Mouse (Mus musculus): ENCODE results near the gene Eme2. TPM values are rescaled to one million over a fixed set of nuclear protein-coding genes. Genes with fewer than 3 reads are reported as not detected.
A peak's percentile ranks its signal among the peaks of the same experiment; 100 is the strongest.

Gene Eme2
- polyA plus RNA-seq, 1 experiment from 2014 or later = 17.5 TPM

- no peaks in the 10 kb centered on the region for H3K4me1 ChIP-seq (ENCODE audit: insufficient read depth, low read depth, low read length)
- 98% methylated on average over 2 of the region's 2 CpGs for WGBS
- no peak overlapping the region for H3K27ac ChIP-seq (ENCODE audit: low read length)
- H3K9me3 ChIP-seq (ENCODE audit: low read length) = no peaks in the 10 kb centered on the region
- H3K27me3 ChIP-seq (replicated peaks; ENCODE audit: insufficient read depth, low read length) = no peaks in the 10 kb centered on the region
- no peak overlapping the region for H3K4me2 ChIP-seq (replicated peaks; ENCODE audit: low read depth, low read length)
- DNase-seq (ENCODE audit: low spot score) = no peak
- H3K36me3 ChIP-seq (ENCODE audit: insufficient read depth, low read length) = peaks cover 76% of the 10 kb centered on the region
- TF ChIP-seq CTCF (IDR thresholded peaks at IDR 0.05) (no peak), EP300 (IDR thresholded peaks at IDR 0.05) (no peak)
- H3K9ac ChIP-seq (replicated peaks; ENCODE audit: low read depth) = no peak overlapping the region
- ATAC-seq = no peak
- H3K4me3 ChIP-seq (ENCODE audit: low read depth, low read length) = no peak overlapping the region
Observed at GRCm38 (mm10) chr17:24907591-24907990, 12.7 kb upstream of the Eme2 start.

- WGBS = 78% methylated on average over 9 of the region's 9 CpGs
- TF ChIP-seq EP300 (IDR thresholded peaks at IDR 0.05) (no peak), CTCF (IDR thresholded peaks at IDR 0.05) (no peak)
- H3K27me3 ChIP-seq (replicated peaks; ENCODE audit: insufficient read depth, low read length) = no peaks in the 10 kb centered on the region
- no peak overlapping the region for H3K27ac ChIP-seq (ENCODE audit: low read length)
- no peak overlapping the region for H3K4me3 ChIP-seq (ENCODE audit: low read depth, low read length)
- H3K4me2 ChIP-seq (replicated peaks; ENCODE audit: low read depth, low read length) = no peak overlapping the region
- peaks cover 83% of the 10 kb centered on the region for H3K36me3 ChIP-seq (ENCODE audit: insufficient read depth, low read length)
- H3K9me3 ChIP-seq (ENCODE audit: low read length) = no peaks in the 10 kb centered on the region
- DNase-seq (ENCODE audit: low spot score) (no peak), ATAC-seq (peak; percentile 41)
- no peak overlapping the region for H3K9ac ChIP-seq (replicated peaks; ENCODE audit: low read depth)
- H3K4me1 ChIP-seq (ENCODE audit: insufficient read depth, low read depth, low read length) = no peaks in the 10 kb centered on the region
Observed at GRCm38 (mm10) chr17:24903767-24904166, 8.9 kb upstream of the Eme2 start.

- no peaks in the 10 kb centered on the region for H3K27me3 ChIP-seq (replicated peaks; ENCODE audit: insufficient read depth, low read length)
- H3K36me3 ChIP-seq (ENCODE audit: insufficient read depth, low read length) = peaks cover 77% of the 10 kb centered on the region
- H3K4me1 ChIP-seq (ENCODE audit: insufficient read depth, low read depth, low read length) = no peaks in the 10 kb centered on the region
- no peak overlapping the region for H3K4me3 ChIP-seq (ENCODE audit: low read depth, low read length)
- no peaks in the 10 kb centered on the region for H3K9me3 ChIP-seq (ENCODE audit: low read length)
- DNase-seq (ENCODE audit: low spot score) = no peak
- WGBS = 69% methylated on average over 8 of the region's 9 CpGs
- TF ChIP-seq CTCF (IDR thresholded peaks at IDR 0.05) (peak; percentile 53), EP300 (IDR thresholded peaks at IDR 0.05) (no peak)
- H3K4me2 ChIP-seq (replicated peaks; ENCODE audit: low read depth, low read length) = no peak overlapping the region
- no peak overlapping the region for H3K27ac ChIP-seq (ENCODE audit: low read length)
- no peak for ATAC-seq
- H3K9ac ChIP-seq (replicated peaks; ENCODE audit: low read depth) = no peak overlapping the region
Observed at GRCm38 (mm10) chr17:24902671-24903474, 8.0 kb upstream of the Eme2 start.

- no peak for DNase-seq (ENCODE audit: low spot score)
- 86% methylated on average over 5 of the region's 5 CpGs for WGBS
- no peak overlapping the region for H3K27ac ChIP-seq (ENCODE audit: low read length)
Observed at GRCm38 (mm10) chr17:24902124-24902523, 7.2 kb upstream of the Eme2 start.

GRCm38 (mm10) chr17:24900014-24900413 is 5.1 kb upstream of the Eme2 start:
- Histone ChIP-seq H3K4me3 (ENCODE audit: low read depth, low read length) (no peak overlapping the region), H3K9ac (replicated peaks; ENCODE audit: low read depth) (no peak overlapping the region), H3K4me2 (replicated peaks; ENCODE audit: low read depth, low read length) (no peak overlapping the region), H3K27ac (ENCODE audit: low read length) (no peak overlapping the region), H3K36me3 (ENCODE audit: insufficient read depth, low read length) (peaks cover 61% of the 10 kb centered on the region), H3K27me3 (replicated peaks; ENCODE audit: insufficient read depth, low read length) (no peaks in the 10 kb centered on the region), H3K9me3 (ENCODE audit: low read length) (no peaks in the 10 kb centered on the region), H3K4me1 (ENCODE audit: insufficient read depth, low read depth, low read length) (no peaks in the 10 kb centered on the region)
- WGBS = 91% methylated on average over 6 of the region's 6 CpGs
- ATAC-seq = no peak
- no peak for TF ChIP-seq CTCF (IDR thresholded peaks at IDR 0.05)
- TF ChIP-seq EP300 (IDR thresholded peaks at IDR 0.05) = no peak
- no peak for DNase-seq (ENCODE audit: low spot score)

More at GRCm38 (mm10) chr17:24902124-24902523, 7.2 kb upstream of the Eme2 start:
- no peaks in the 10 kb centered on the region for H3K27me3 ChIP-seq (replicated peaks; ENCODE audit: insufficient read depth, low read length)
- H3K4me1 ChIP-seq (ENCODE audit: insufficient read depth, low read depth, low read length) = no peaks in the 10 kb centered on the region
- H3K4me3 ChIP-seq (ENCODE audit: low read depth, low read length) = no peak overlapping the region
- ATAC-seq = no peak
- H3K4me2 ChIP-seq (replicated peaks; ENCODE audit: low read depth, low read length) = no peak overlapping the region
- H3K9me3 ChIP-seq (ENCODE audit: low read length) = no peaks in the 10 kb centered on the region
- no peak for TF ChIP-seq CTCF (IDR thresholded peaks at IDR 0.05)
- TF ChIP-seq EP300 (IDR thresholded peaks at IDR 0.05) = no peak
- H3K36me3 ChIP-seq (ENCODE audit: insufficient read depth, low read length) = peaks cover 72% of the 10 kb centered on the region
- no peak overlapping the region for H3K9ac ChIP-seq (replicated peaks; ENCODE audit: low read depth)

DNA sequence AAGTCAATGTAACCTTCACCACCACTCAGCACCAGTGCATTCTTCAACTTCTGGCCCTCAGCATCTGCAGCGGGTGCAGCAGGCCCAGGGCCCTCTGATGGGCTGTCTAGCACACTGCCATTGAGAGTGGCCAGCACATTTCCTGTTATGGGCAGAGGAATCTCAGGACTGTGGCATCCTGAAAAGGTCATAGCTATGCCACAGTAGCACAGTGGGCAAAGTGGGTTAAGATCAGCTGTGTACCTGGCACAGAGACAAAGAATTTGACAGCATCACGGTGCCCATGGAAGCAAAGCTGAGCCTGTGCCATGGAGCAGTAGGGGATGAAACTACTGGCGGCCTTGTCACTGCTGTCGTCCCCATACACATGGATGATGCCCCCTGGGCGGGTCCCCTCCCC is 4.3 kb upstream of the Eme2 start:
- H3K9me3 ChIP-seq (ENCODE audit: low read length) = no peaks in the 10 kb centered on the region
- no peak for DNase-seq (ENCODE audit: low spot score)
- no peak overlapping the region for H3K4me2 ChIP-seq (replicated peaks; ENCODE audit: low read depth, low read length)
- H3K4me1 ChIP-seq (ENCODE audit: insufficient read depth, low read depth, low read length) = peaks cover 2% of the 10 kb centered on the region; the same call in 1 of the 2 replicates
- H3K36me3 ChIP-seq (ENCODE audit: insufficient read depth, low read length) = peaks cover 53% of the 10 kb centered on the region
- TF ChIP-seq EP300 (IDR thresholded peaks at IDR 0.05) = no peak
- 77% methylated on average over 5 of the region's 5 CpGs for WGBS
- H3K27me3 ChIP-seq (replicated peaks; ENCODE audit: insufficient read depth, low read length) = no peaks in the 10 kb centered on the region
- H3K9ac ChIP-seq (replicated peaks; ENCODE audit: low read depth) = no peak overlapping the region
- H3K4me3 ChIP-seq (ENCODE audit: low read depth, low read length) = no peak overlapping the region
- no peak for ATAC-seq
- no peak overlapping the region for H3K27ac ChIP-seq (ENCODE audit: low read length)
